Mouse (Mus musculus) right cerebral cortex, postnatal 4 days (tissue): Measurements from ENCODE around the gene Rab42.

Source experiments
- DNase-seq: peaks from one replicate; pipeline ENCODE4 v3.0.0-alpha.2; 2022

Gene Rab42

DNA sequence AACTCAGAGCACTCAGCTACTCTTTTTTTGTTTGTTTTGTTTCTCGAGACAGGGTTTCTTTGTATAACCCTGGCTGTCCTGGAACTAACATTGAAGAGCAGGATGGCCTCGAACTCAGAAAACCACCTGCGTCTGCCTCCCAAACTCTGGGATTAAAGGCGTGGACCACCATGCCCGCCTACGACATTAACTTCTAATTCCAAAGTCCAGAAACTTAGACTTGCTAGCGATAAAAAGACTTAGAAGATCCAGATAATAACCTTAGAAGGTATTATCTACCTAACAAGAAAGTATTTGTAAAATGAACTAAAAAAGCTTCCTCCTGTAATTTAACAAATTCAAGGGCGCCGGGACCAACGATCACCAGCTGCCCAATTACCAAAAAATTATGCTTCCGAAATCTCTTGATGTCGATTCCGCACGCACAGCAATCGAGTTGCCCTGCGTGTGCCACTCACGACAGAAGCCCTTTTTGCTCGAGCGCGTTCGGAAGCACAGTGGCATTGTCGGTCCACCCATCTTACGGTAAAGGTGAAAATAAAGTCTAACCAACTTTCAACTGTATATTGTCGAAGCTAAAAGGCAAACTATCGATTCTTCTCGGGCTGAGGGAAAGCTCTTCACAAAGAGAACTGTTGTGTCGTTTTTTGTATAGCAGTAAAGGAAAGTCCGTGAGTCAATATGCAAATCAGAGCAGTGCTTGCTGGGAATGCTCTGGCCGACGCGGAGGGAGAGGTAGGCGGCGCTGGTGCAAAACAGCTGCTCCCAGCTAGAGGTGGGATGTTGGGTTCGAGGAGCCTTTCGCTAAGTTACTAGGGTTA lies 33.2 kb downstream of the Rab42 start:
- peak; percentile 79 for DNase-seq

DNA sequence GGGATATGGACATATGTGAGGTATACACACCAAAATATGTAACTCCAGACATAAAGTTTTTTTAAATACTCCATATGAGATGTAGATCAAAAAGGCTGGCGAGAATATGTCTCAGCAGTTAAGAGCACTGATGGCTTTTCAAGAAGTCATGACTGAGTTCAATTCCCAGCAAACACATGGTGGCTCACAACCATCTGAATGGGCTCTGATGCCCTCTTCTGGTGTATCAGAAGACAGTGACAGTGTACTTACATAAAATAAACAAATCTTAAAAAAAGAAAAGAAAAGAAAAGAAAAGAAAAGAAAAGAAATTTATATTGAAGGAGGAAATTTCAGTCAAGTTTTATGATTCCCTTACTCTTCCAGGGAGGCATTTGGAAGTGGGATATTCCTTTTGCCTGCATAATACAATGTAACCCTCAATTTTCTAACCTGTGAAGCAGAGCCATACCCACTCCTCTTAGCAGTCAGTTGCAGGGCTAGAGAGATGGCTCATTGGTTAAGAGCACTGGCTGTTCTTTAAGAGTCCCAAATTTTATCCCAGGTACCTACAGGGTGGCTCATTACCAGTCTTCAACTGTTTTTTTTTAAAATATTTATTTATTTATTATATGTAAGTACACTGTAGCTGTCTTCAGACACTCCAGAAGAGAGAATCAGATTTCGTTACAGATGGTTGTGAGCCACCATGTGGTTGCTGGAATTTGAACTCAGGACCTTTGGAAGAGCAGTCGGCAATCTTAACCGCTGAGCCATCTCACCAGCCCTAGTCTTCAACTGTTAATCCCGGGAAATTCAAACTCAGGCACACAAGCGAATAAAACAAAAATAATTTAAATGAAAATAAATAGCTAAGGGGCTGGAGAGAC lies 34.1 kb downstream of the Rab42 start:
- DNase-seq = no peak

DNA sequence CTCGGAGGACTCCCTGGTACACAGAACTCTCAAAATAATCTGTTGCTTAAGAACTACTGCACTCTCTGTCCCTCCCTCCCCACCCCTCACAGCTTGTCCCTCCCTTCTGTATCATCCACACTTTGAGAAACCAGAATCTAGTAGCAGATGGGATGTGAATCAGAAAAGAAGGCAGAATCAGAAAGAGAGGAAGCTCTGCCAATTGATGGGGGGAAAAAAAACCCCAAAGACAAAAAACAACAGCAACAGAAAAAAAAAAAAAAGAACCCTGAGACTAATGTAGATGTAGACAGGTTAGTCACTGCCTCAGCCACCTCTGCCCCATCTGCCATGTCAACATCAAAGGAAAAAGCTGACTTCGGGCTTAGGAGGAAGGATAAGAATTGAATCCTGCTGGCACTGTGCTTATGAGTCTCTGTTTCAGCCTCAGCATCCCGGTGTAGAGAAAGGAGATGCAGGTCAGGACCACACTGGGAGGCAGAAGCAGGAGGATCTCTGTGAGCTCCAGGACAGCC lies 36.3 kb downstream of the Rab42 start:
- no peak for DNase-seq

DNA sequence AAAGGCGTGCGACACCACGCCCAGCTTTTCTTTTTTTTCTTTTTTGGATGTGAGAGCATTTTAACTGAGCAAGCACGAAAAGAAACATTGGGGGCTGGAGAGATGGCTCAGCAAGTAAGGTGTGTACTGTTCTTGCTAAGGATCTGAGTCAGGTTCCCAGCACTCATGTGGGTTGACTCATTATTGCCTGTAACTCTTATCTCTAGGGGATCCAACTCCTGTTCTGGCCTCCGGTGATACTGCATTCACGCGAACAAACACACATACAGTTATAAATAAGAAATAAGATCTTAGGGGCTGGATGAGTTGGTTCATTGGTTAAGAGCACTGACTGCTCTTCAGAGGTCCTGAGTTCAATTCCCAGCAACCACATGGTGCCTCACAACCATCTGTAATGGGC lies 39.9 kb downstream of the Rab42 start:
- no peak for DNase-seq

DNA sequence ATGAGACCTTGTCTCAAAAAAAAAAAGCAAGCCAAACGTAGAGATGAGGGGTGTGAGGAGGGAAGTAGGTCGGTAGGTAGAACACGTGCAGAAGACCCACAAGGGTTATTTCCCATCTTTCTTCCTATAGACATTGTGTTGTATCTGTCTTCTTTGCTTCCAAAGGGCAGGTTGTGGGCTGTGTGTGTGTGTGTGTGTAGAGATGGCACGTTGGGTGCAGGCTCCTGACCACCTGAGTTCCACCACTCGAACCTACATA lies 40.9 kb downstream of the Rab42 start:
- DNase-seq = no peak

DNA sequence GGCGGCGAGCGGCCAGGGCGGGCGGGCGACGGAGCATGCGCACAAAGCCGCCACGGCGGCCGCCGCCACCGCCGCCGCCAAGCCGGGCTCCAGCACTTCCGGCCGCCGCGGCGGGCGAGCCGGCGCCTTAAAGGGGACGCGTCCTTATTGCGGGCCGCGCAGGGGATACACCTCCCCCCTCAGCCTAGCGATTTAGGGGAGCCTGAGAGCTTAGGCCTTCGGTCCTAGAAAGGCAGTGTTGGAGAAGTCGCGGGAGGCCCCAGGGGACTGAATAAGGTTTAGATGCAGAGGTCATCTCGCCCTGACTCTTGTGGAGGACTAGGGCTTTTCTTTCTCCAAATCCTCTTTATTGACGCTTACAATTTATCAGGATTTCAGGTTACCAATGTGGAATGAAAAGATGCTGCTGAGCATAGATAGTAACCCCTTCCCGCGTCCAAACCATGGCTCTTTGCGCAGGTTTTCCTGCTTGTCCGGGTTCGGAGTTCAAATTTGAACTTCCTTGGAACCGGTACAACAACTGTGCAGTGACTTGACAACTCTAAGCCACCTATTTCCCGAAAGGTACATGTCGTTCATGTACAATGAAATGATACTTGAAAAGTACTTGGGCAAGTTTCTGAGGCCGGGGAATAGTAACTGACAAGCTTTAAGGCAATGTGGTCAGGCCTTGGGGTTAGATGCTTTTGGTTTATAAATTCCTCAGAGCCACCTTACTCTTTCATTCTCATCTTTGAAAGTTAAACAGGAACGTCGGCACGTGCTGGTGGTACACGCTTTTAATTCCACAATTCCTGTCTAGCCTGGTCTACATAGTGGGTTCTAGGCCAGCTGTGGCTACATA lies 41.4 kb downstream of the Rab42 start, which contains the start of gene Gmeb1:
TSS of gene Gmeb1 (minus strand) at position 89 of the 844 bp plus-strand sequence.
- DNase-seq = peak; percentile 78

DNA sequence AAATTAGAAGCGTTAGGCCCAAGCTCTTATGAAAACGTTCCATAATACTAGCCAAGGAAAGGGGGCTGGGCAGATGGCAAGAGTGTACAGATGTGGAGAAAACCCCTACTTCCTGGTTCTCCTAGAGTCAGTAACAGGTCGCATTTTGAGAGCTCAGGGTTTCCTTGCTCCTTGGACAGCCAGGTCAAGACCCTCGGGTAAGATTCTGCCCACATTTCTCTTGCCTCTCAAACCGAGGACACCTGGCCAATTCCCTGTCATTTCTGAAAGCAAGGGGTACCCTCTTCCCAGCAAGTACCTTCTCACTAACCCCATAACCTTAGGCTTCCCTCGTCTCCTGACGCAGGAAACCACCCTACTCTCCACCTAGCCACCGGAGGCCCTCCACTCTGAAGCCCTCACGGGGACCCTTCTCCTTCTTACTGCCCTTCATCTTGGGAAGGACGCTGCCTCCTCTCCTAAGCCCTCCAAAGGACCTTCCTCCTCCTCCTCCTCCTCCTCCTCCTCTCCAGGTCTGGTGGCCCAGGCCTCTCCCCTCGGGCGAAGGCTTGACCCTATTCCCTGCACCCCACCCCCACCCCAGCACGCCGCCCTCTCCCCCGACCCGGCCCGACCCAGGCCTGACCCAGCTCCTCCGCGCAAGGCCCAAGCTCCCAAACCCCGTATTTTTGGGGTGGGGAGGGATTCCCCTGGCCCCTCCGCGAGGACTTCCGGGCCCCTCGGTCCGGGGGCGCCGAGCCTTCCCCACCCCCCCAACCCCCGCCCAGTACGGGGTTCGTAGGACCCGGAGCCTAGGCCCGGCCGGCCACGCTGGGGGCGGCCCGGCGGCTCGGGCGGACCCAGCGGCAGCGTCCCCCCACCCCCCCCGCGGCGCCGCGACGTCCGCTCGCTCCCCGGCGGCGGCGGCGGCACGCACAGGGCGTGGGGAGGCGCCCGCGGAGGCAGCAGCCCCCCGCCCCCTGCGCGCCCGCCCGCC lies 42.5 kb downstream of the Rab42 start:
- DNase-seq = peak; percentile 62

DNA sequence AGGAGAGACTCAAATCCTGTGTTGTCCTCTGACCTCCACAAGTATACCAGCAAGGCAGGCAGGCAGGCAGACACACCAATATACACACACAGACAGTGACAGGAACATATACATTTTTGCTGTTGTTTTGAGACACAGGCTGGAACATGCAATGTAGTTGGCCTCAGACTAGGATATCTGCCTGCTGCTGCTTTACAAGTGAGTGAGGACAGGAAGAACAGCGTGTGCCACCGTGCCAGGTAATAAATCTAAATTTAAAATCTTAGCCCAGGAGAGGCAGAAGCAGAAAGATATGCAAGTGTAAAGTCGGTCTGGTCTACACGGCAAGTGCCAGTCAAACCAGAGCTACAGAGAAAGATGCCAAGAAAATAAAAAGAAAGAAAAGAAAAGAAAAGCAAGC lies 43.9 kb downstream of the Rab42 start:
- DNase-seq = no peak

DNA sequence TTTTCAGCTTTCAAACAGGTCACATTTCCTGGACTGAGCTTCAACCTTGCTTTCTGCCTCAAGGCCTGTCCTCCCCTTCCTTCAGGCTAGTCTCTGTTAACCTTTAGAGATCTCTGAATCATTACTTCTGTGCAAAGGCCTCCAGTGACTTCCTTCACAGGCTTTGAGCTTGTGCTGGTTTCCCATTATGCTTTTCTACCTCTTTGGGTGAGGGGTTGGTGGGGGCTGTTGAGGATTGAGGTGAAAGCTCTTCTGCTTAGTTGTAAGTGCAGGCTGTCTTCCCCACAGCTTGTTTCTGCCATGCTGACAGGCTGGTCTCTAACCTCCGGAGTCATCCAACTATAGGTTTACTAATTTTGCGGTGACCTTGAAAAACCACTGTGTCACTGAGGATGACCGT lies 46.8 kb downstream of the Rab42 start:
- DNase-seq = no peak

DNA sequence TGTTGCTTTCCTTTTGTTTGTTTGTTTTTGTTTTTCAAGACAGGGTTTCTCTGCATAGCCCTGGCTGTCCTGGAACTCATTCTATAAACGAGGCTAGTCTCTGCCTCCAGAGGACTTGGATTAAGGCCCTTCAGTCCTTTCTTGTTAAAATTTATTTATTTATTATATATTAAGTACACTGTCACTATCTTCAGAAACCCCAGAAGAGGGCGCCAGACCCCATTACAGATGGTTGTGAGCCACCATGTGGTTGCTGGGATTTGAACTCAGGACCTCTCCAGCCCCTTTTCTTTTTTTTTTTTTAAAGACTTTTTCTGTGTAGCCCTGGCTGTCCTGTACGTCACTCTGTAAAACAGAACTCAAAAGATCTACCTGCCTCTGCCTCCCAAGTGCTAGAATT lies 48.2 kb downstream of the Rab42 start:
- DNase-seq = no peak

DNA sequence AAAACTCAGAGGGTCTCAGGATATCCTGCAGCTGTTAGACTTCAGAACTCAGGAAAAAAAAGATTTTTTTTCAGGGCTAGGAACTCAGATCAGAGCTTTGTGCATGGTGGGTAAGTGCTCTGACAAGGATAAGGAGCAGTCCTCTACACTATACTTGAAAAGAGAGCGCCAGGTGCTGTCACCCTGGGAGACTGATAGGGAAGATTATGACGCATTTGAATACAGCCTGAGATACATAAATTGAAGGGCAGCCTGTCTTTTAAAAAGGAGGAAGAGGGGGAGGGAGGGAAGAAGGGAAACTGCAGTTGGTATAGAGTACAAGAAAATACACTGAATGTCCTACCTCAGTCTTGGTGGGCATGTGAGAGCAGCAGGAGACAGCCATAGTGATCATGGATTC lies 49.6 kb downstream of the Rab42 start:
- no peak for DNase-seq

DNA sequence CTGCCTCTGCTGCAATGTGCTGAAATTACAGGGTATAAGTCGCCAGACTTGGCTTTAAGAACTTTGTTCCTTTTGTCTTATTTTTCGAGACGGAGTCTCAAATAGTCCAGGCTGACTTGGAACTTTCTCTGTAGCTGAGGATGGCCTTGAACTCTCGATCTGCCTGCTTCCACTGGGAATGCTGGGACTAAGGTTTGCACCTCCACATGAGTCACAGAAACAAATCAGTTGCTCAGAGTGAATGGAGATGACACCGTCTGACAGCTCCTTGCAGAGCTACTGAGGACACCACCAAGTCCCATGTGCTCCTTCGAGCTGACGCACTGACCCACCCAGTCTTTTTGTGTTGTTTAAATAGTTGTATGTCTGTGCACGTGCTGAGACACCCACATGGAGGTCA lies 50.1 kb downstream of the Rab42 start:
- no peak for DNase-seq
